Mouse (Mus musculus) neutrophil, adult 59 days (primary cell): ENCODE results near the gene 4930402K13Rik. TPM values are rescaled to one million over a fixed set of nuclear protein-coding genes. Genes with fewer than 3 reads are reported as not detected.

Experiments
- total RNA-seq, 2 experiments: library from RNA; stranded (reverse); gene quantifications; 1 replicate in 1 of 2; 2 replicates in 1 of 2; pipeline ENCODE4 v1.2.4; 2023

Gene 4930402K13Rik
- not detected for total RNA-seq

GRCm38 (mm10) chrX:9104262-9104661 lies at the start of gene 4930402K13Rik:
Gene 4930402K13Rik (plus strand): TSS chrX:9104562.

GRCm38 (mm10) chrX:9062715-9063114 lies 41.6 kb upstream of the 4930402K13Rik start, which contains the start of gene Fthl17f:
Gene Fthl17f (plus strand): TSS chrX:9063015.

Other genes with a start within 250 kb of the 4930402K13Rik start
- gene Gm5751, start 230.3 kb upstream of the 4930402K13Rik start, total RNA-seq, result not detected
- under 1 TPM; 0.29 to 0.44 TPM for gene B630019K06Rik, start 212.2 kb upstream of the 4930402K13Rik start, total RNA-seq
- not detected for gene Fthl17b, start 141.6 kb upstream of the 4930402K13Rik start, total RNA-seq
- gene Fthl17c, start 128.0 kb upstream of the 4930402K13Rik start, total RNA-seq, result not detected
- not detected for gene Fthl17d, start 117.8 kb upstream of the 4930402K13Rik start, total RNA-seq
- gene Fthl17e, start 71.1 kb upstream of the 4930402K13Rik start, total RNA-seq, result not detected
- not detected for gene Fthl17f, start 41.5 kb upstream of the 4930402K13Rik start, total RNA-seq
- gene Lancl3, start 95.3 kb downstream of the 4930402K13Rik start, total RNA-seq, result not detected
- gene Gm14862, start 152.3 kb downstream of the 4930402K13Rik start, total RNA-seq, result not detected
- gene Xk, start 168.2 kb downstream of the 4930402K13Rik start, total RNA-seq, result 10 to 100 TPM in 1 of 2 experiments, 1 to 10 TPM in 1; 6.4 to 11.3 TPM
- 1 to 10 TPM; 1.6 to 1.8 TPM for gene H2al1m, start 179.2 kb downstream of the 4930402K13Rik start, total RNA-seq
- not detected for gene H2al1k, start 246.1 kb downstream of the 4930402K13Rik start, total RNA-seq